Mouse (Mus musculus) heart, embryonic 15.5 days (tissue): ENCODE measurements around the gene Kif14. TPM values are rescaled to one million over a fixed set of nuclear protein-coding genes. Genes with fewer than 3 reads are reported as not detected.
A peak's percentile ranks its signal among the peaks of the same experiment; 100 is the strongest.

Source experiments
- ATAC-seq: fragments of 200-750 bp; cut with Nextera tagmentation; replicated peaks from 2 replicates; pipeline ENCODE4 v1.8.0; 2017; ENCODE audit warnings: low read depth, moderate TSS enrichment; ENCODE audit not compliant: insufficient number of reproducible peaks, insufficient read depth, low FRiP score
- H3K27ac ChIP-seq: fragments of 300-500 bp; sonication (generic); 2 replicates; pipeline ENCODE4 v1.5.1; 2015; ENCODE audit warnings: mild to moderate bottlenecking, inconsistent platforms
- H3K27me3 ChIP-seq: fragments of 300-500 bp; sonication (generic); 2 replicates; pipeline ENCODE4 v1.6.1; 2015; ENCODE audit warnings: inconsistent platforms
- H3K36me3 ChIP-seq: fragments of 300-500 bp; sonication (generic); 2 replicates; pipeline ENCODE4 v1.6.1; 2015; ENCODE audit warnings: mild to moderate bottlenecking, inconsistent platforms
- H3K4me1 ChIP-seq: fragments of 300-500 bp; sonication (generic); replicated peaks from 2 replicates; pipeline ENCODE4 v1.6.1; 2015; ENCODE audit warnings: inconsistent platforms
- H3K4me2 ChIP-seq: fragments of 300-500 bp; sonication (generic); 2 replicates; pipeline ENCODE4 v1.6.1; 2015; ENCODE audit warnings: inconsistent platforms, mild to moderate bottlenecking, moderate library complexity
- H3K4me3 ChIP-seq: fragments of 300-500 bp; sonication (generic); 2 replicates; pipeline ENCODE4 v1.5.1; 2015; ENCODE audit warnings: mild to moderate bottlenecking, inconsistent platforms
- H3K9ac ChIP-seq: fragments of 300-500 bp; sonication (generic); 2 replicates; pipeline ENCODE4 v1.6.1; 2015; ENCODE audit warnings: mild to moderate bottlenecking, inconsistent platforms
- H3K9me3 ChIP-seq: fragments of 300-500 bp; sonication (generic); replicated peaks from 2 replicates; pipeline ENCODE4 v1.6.1; 2016; ENCODE audit warnings: inconsistent platforms
- WGBS: fragments of 180-500 bp; shearing (Covaris S2); methylation state at CpG from one replicate; pipeline ENCODE4 v1.1.7; 2015; ENCODE audit warnings: mixed read lengths; 5-methylcytosine and 5-hydroxymethylcytosine counted together
- polyA plus RNA-seq: library from polyadenylated mRNA; unstranded; fragments of >200 nt; fragmentation: Nextera tagmentation; extraction: Ambion mirVana; gene quantifications from 2 replicates; pipeline ENCODE4 v1.2.1, GENCODE M21; 2015

The Kif14 gene
- polyA plus RNA-seq, 1 experiment from 2014 or later = 2.8 TPM

DNA sequence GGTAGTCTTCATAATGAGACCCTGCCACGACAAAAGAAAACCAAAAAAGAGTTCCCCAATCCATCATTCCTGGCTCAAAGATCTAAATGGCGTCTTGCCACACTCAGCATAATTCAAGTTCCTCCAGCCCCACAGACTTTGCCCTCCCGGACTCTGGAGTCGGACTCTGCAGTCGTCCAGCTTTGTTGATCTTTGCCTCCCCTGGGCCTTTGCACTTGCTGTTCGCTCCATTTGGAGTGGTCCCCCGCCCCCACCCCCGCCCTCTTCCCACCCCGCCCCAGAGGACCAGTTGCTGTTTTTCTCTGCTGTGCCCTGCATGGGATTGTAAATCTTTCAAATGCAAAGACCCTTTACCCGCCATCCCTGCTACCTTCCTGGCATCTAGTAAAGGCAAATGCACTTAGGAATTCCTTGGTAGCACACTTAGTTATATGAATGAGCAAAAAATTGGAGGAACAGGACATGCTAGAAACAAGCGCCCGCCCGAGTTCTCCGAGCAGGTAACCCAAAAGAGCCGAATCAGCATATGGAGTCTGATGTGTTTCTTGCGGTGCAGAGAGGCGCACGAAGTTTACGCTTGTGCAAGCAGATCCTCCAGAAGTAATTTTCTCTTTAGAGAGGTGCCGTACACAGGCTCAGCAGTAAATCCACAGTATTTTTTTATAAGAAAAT, 103.6 kb downstream of the Kif14 start:
- Histone ChIP-seq H3K27me3 (no peaks in the 10 kb centered on the region), H3K4me1 (peaks cover 7% of the 10 kb centered on the region), H3K4me3 (peak overlapping the region; percentile 20), H3K9me3 (no peaks in the 10 kb centered on the region), H3K4me2 (peak overlapping the region; percentile 54), H3K36me3 (no peaks in the 10 kb centered on the region), H3K27ac (no peak overlapping the region), H3K9ac (no peak overlapping the region)
- WGBS = 42% methylated on average over 20 of the region's 20 CpGs
- ATAC-seq = no peak

DNA sequence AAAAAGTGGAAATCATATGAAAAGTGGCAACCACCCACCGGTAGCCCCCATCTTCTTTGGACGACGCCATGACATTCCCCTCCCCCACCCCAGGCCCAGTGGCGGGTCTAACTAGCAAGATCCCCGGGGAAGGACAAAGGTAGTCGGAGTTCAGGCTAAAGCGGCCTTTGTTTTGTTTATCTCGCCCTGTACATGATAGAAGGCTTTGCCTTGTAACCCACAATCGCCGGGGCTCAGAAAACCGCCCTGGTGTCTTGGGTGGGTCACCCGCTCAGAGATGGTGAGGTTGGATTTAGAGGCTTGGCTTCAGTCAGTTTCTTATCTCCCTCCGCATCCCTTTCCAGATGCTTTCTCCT, 104.1 kb downstream of the Kif14 start:
- Histone ChIP-seq H3K27ac (no peak overlapping the region), H3K36me3 (no peaks in the 10 kb centered on the region), H3K4me1 (peaks cover 7% of the 10 kb centered on the region), H3K9ac (no peak overlapping the region), H3K27me3 (no peaks in the 10 kb centered on the region), H3K4me2 (peak overlapping the region; percentile 54), H3K4me3 (peak overlapping the region; percentile 20), H3K9me3 (no peaks in the 10 kb centered on the region)
- no peak for ATAC-seq
- WGBS = 12% methylated on average over 13 of the region's 13 CpGs

DNA sequence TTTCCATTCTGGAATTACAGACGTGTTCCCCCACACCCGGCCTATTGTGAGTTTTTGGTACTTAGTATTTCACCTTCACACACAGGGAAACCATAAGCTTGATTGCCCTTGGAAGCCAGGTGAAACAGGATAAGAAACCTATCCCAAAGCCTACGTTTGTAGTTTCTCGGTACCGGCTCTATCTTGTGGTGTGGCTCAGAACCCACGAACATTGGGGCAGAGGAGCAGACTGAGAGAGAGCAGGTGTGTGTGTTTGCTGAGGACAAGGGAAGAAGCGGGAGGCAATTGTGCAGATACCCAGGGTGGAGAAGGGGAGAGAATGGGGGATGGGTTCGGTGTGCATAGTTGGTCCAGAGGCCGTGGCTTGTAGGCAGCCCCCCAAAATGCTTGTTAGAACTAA, 104.8 kb downstream of the Kif14 start:
- Histone ChIP-seq H3K27me3 (no peaks in the 10 kb centered on the region), H3K27ac (no peak overlapping the region), H3K4me2 (no peak overlapping the region), H3K9me3 (no peaks in the 10 kb centered on the region), H3K4me1 (peaks cover 7% of the 10 kb centered on the region), H3K36me3 (no peaks in the 10 kb centered on the region), H3K4me3 (no peak overlapping the region), H3K9ac (no peak overlapping the region)
- WGBS = 86% methylated on average over 9 of the region's 9 CpGs
- no peak for ATAC-seq

DNA sequence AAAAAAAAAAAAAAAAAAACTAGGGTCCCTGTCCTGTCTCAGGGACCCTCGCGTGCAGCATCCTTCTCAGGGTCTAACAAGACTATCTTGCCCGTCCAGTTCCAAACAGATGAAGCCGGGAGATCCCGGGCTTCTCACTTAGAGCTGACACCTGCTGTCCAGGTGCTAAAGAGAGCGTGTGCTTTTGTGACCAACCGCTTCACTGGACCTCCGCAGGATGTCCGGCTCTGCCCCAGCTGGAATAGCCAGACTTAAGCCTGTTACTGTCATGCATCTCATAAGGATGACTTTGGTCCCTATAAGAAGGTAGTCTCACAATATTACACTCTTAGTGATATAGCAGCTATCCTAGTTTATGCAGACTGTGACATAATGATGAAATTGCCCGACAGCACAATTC, 105.4 kb downstream of the Kif14 start:
- Histone ChIP-seq H3K9me3 (no peaks in the 10 kb centered on the region), H3K27me3 (no peaks in the 10 kb centered on the region), H3K36me3 (no peaks in the 10 kb centered on the region), H3K4me1 (peaks cover 7% of the 10 kb centered on the region), H3K27ac (no peak overlapping the region), H3K9ac (no peak overlapping the region), H3K4me2 (no peak overlapping the region), H3K4me3 (no peak overlapping the region)
- no peak for ATAC-seq
- WGBS = 79% methylated on average over 10 of the region's 10 CpGs

DNA sequence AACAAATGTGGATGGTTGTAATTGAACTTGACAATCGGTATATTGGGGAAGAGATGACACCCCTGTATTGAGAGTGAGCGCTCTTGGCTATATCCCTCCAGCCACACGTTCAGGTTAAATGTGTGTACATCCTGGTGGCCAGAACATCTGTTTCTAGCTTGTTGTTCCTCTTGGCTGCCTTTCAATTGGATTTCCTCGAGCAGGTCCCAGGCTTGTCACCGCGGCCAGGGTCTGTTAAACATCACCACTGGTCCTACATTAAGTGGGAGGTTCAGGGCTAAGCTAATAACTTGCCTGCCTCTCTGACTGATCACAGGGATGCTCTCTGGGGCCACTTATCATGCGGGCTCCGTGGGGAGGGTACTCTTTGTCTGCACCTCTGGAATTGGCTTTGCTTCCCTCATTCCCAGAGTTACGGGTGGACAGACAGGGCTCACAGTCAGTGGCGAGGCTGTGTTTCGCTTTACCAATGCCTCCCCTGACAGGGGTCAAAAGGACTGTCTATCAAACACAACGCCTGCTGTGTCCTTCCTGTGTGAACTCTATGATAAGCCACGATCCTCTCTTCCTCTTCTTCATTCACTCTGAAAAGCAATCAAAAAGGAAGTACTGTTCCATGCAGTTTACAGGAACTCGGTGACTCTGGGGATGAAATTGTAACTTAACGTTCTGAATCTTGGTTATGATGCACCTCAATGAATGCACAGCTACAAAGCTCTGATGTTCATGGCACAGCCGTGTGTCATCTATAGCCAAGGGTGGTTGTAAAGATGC, 111.9 kb downstream of the Kif14 start:
- H3K4me1 ChIP-seq = peaks cover 5% of the 10 kb centered on the region; the same call in 1 of the 2 replicates
- no peak overlapping the region for H3K27ac ChIP-seq
- H3K9ac ChIP-seq = no peak overlapping the region
- ATAC-seq = 0 out of 2 replicates have a peak, but pooled peaks have one; percentile 22
- peak overlapping the region; percentile 42 for H3K4me2 ChIP-seq
- no peak overlapping the region for H3K4me3 ChIP-seq
- H3K27me3 ChIP-seq = no peaks in the 10 kb centered on the region
- H3K36me3 ChIP-seq = no peaks in the 10 kb centered on the region
- H3K9me3 ChIP-seq = no peaks in the 10 kb centered on the region
- WGBS = 26% methylated on average over 16 of the region's 16 CpGs

DNA sequence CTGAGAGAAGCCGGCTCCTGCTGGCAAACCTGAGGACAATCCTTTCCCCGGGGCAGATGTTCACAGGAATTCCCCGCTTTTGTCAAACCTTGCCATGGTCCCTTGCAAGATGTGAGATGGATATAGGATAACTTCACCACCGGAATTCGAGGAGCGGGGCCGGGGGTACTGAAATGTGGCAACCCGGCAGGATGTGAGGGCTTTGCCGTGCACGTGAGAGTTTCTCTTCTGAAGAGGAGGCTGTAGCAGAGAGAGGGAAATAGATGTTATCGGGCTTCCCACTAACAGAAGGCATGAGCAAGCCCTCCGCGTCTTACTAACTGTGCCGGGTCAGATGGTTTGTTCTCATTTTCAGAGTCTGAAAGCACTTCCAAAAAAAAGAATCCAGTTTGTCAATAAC, 113.2 kb downstream of the Kif14 start:
- Histone ChIP-seq H3K4me3 (no peak overlapping the region), H3K9ac (no peak overlapping the region), H3K27ac (no peak overlapping the region), H3K9me3 (no peaks in the 10 kb centered on the region), H3K36me3 (no peaks in the 10 kb centered on the region), H3K4me1 (peaks cover 5% of the 10 kb centered on the region; the same call in 1 of the 2 replicates), H3K4me2 (no peak overlapping the region), H3K27me3 (no peaks in the 10 kb centered on the region)
- 81% methylated on average over 14 of the region's 14 CpGs for WGBS
- ATAC-seq = no peak

DNA sequence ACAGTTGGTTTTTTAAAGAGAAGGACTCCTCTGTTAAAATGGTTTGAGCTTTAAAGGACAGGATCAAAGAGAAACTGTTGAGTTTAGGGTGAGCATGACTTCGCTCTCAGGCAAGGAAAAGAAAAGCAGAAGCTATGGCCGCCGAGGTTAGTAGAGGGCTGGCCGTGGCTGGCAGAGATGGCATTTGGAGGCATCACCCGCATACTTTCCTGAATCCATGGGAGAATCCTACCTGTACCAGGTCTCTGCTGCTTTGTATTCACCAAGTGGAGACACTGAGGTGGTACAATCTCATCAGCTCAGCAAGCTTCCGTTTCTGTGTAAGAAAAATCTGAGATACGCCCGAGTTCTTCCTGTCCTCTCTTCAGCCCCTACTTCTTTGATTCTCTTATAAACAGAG, 114.1 kb downstream of the Kif14 start:
- no peaks in the 10 kb centered on the region for H3K27me3 ChIP-seq
- no peaks in the 10 kb centered on the region for H3K9me3 ChIP-seq
- ATAC-seq = no peak
- no peak overlapping the region for H3K4me2 ChIP-seq
- peaks cover 5% of the 10 kb centered on the region; the same call in 1 of the 2 replicates for H3K4me1 ChIP-seq
- WGBS = 70% methylated on average over 8 of the region's 8 CpGs
- no peaks in the 10 kb centered on the region for H3K36me3 ChIP-seq
- H3K9ac ChIP-seq = no peak overlapping the region
- H3K4me3 ChIP-seq = no peak overlapping the region
- no peak overlapping the region for H3K27ac ChIP-seq

Other genes starting within 250 kb of the Kif14 start
- 0.45 and 3.8 TPM in 2 replicates for gene Inava, start 232.1 kb upstream of the Kif14 start, polyA plus RNA-seq
- gene Gpr25, start 205.5 kb upstream of the Kif14 start, polyA plus RNA-seq = 0.15 and 0.34 TPM in 2 replicates
- 5.6 and 6.0 TPM in 2 replicates for gene Camsap2, start 120.2 kb upstream of the Kif14 start, polyA plus RNA-seq
- gene Ddx59, start 51.1 kb upstream of the Kif14 start, polyA plus RNA-seq = 11.8 and 12.2 TPM in 2 replicates
- 11.7 and 12.6 TPM in 2 replicates for gene Zfp281, start 158.6 kb downstream of the Kif14 start, polyA plus RNA-seq